Mouse (Mus musculus) heart, embryonic 14.5 days (tissue): ENCODE measurements at regions not wholly inside any gene's neighbourhood (a gene's known extent, or its start where the extent isn't known, plus 50 kb on each side); places are given as distances from the start of the nearest gene placed in this dataset.
"Not testable (repeated sequence)": the region's sequence is repeated elsewhere in the genome, so short reads cannot be mapped to it uniquely, and the experiment has no call there.

Experiments used
- ATAC-seq: fragments of 200-750 bp; cut with Nextera tagmentation; 2 replicates; pipeline ENCODE4 v1.8.0; 2017; ENCODE audit warnings: low read depth, moderate TSS enrichment; ENCODE audit not compliant: insufficient number of reproducible peaks, insufficient read depth, low FRiP score
- H3K27ac ChIP-seq, 2 experiments: fragments of 200-500 bp in 1 of 2; fragments of 300-500 bp in 1 of 2; sonication (generic) in 1 of 2; replicated peaks in 1 of 2; 2 replicates each; pipeline ENCODE4 v1.5.1; 2012 to 2014; ENCODE audit warnings: low read depth in 2 of 2, low read length in 2 of 2, control low read depth in 1 of 2, mild to moderate bottlenecking in 1 of 2, mixed read lengths in 1 of 2; ENCODE audit not compliant: control insufficient read depth in 1 of 2, insufficient read depth in 1 of 2
- H3K27me3 ChIP-seq: fragments of 300-500 bp; sonication (generic); 2 replicates; pipeline ENCODE4 v1.6.1; 2014; ENCODE audit warnings: mild to moderate bottlenecking, low read length, control low read depth; ENCODE audit not compliant: control insufficient read depth, insufficient read depth
- H3K36me3 ChIP-seq: fragments of 300-500 bp; sonication (generic); 2 replicates; pipeline ENCODE4 v1.6.1; 2014; ENCODE audit warnings: mild to moderate bottlenecking, control low read depth, low read length, mixed read lengths; ENCODE audit not compliant: control insufficient read depth, insufficient read depth
- H3K4me1 ChIP-seq, 2 experiments: fragments of 200-500 bp in 1 of 2; fragments of 300-500 bp in 1 of 2; sonication (generic) in 1 of 2; 2 replicates each; pipeline ENCODE4 v1.6.1; 2012 to 2014; ENCODE audit warnings: low read length in 2 of 2, control low read depth in 1 of 2, mixed read lengths in 1 of 2; ENCODE audit not compliant: control insufficient read depth in 2 of 2, insufficient read depth in 2 of 2
- H3K4me2 ChIP-seq: fragments of 300-500 bp; sonication (generic); 2 replicates; pipeline ENCODE4 v1.6.1; 2014; ENCODE audit warnings: mild to moderate bottlenecking, low read length
- H3K4me3 ChIP-seq, 2 experiments: fragments of 200-500 bp in 1 of 2; fragments of 300-500 bp in 1 of 2; sonication (generic) in 1 of 2; 2 replicates each; pipeline ENCODE4 v1.5.1; 2012 to 2014; ENCODE audit warnings: low read length in 2 of 2, mild to moderate bottlenecking in 2 of 2, control low read depth in 1 of 2, low read depth in 1 of 2, moderate library complexity in 1 of 2; ENCODE audit not compliant: control insufficient read depth in 1 of 2, insufficient read depth in 1 of 2
- H3K9ac ChIP-seq: fragments of 300-500 bp; sonication (generic); 2 replicates; pipeline ENCODE4 v1.6.1; 2014; ENCODE audit warnings: mild to moderate bottlenecking, low read length
- H3K9me3 ChIP-seq: fragments of 300-500 bp; sonication (generic); 2 replicates; pipeline ENCODE4 v1.6.1; 2016; ENCODE audit warnings: low read length, control low read depth; ENCODE audit not compliant: control insufficient read depth
- WGBS: fragments of 180-500 bp; shearing (Covaris S2); extraction: QIAGEN DNeasy Blood & Tissue Kit; methylation state at CpG from one replicate; pipeline ENCODE4 v1.1.7; 2014; 5-methylcytosine and 5-hydroxymethylcytosine counted together

GRCm38 (mm10) chr14:52654355-52654754 is 158.8 kb upstream of the Olfr1507 start:
- H3K4me2 ChIP-seq = no peak overlapping the region
- no peak overlapping the region for H3K4me3 ChIP-seq
- no peak overlapping the region for H3K27ac ChIP-seq
- no peak for ATAC-seq
- WGBS = 55% methylated on average over 6 of the region's 6 CpGs
- no peak overlapping the region for H3K9ac ChIP-seq
- no peaks in the 10 kb centered on the region for H3K27me3 ChIP-seq
- peaks cover 2% of the 10 kb centered on the region; the same call in 1 of the 2 replicates for H3K9me3 ChIP-seq
- no peaks in the 10 kb centered on the region for H3K4me1 ChIP-seq
- no peaks in the 10 kb centered on the region for H3K36me3 ChIP-seq

GRCm38 (mm10) chr14:52638179-52638578 is 142.6 kb upstream of the Olfr1507 start:
- no peaks in the 10 kb centered on the region for H3K36me3 ChIP-seq
- no peaks in the 10 kb centered on the region for H3K27me3 ChIP-seq
- no peak overlapping the region for H3K9ac ChIP-seq
- H3K4me3 ChIP-seq = no peak overlapping the region
- no peaks in the 10 kb centered on the region for H3K4me1 ChIP-seq
- WGBS = 57% methylated on average over 2 of the region's 2 CpGs
- H3K4me2 ChIP-seq = no peak overlapping the region
- no peak overlapping the region for H3K27ac ChIP-seq
- peaks cover 6% of the 10 kb centered on the region; the same call in 1 of the 2 replicates for H3K9me3 ChIP-seq
- ATAC-seq = no peak

- Histone ChIP-seq H3K9me3 (no peaks in the 10 kb centered on the region), H3K4me2 (no peak overlapping the region), H3K4me3 (no peak overlapping the region), H3K27me3 (no peaks in the 10 kb centered on the region), H3K4me1 (no peaks in the 10 kb centered on the region), H3K36me3 (no peaks in the 10 kb centered on the region), H3K9ac (no peak overlapping the region), H3K27ac (no peak overlapping the region)
- 20% methylated on average over 4 of the region's 4 CpGs for WGBS
- no peak for ATAC-seq
These were observed 126.6 kb upstream of the Olfr1507 start for GRCm38 (mm10) chr14:52622184-52622583.

DNA sequence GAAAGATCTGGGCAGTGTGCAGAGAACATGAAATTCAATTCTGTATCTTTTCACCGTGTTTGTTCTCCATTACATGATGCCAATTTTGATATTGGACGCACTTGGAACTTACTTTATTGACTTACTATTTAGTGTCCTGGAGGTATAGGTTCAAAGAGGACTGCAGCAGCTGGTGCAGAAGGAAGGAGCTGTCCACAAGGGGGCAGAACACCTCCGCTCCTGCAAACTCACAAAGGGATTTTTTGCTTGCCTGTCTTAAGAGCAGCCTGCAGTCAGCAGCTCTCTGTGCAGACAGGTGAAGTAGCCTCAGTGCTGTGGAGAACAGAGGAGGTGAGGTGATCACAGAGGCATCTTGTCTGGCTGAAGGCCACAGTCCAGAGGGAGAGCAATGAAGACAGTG is 84.8 kb upstream of the Olfr1507 start:
- H3K4me3 ChIP-seq = no peak overlapping the region
- H3K27ac ChIP-seq = no peak overlapping the region
- H3K4me2 ChIP-seq = no peak overlapping the region
- no peak overlapping the region for H3K9ac ChIP-seq
- no peaks in the 10 kb centered on the region for H3K4me1 ChIP-seq
- ATAC-seq = no peak
- 41% methylated on average over 3 of the region's 3 CpGs for WGBS
- no peaks in the 10 kb centered on the region for H3K36me3 ChIP-seq
- no peaks in the 10 kb centered on the region for H3K27me3 ChIP-seq
- H3K9me3 ChIP-seq = no peaks in the 10 kb centered on the region

GRCm38 (mm10) chr14:52566920-52567319 is 71.4 kb upstream of the Olfr1507 start:
- 70% methylated on average over 5 of the region's 5 CpGs for WGBS
- H3K4me3 ChIP-seq = no peak overlapping the region
- H3K27ac ChIP-seq = no peak overlapping the region
- no peaks in the 10 kb centered on the region for H3K4me1 ChIP-seq
- no peaks in the 10 kb centered on the region for H3K27me3 ChIP-seq
- no peaks in the 10 kb centered on the region for H3K36me3 ChIP-seq
- H3K9me3 ChIP-seq = no peaks in the 10 kb centered on the region
- H3K9ac ChIP-seq = no peak overlapping the region
- no peak for ATAC-seq
- H3K4me2 ChIP-seq = no peak overlapping the region

- H3K27me3 ChIP-seq = no peaks in the 10 kb centered on the region
- H3K9ac ChIP-seq = no peak overlapping the region
- no peak overlapping the region for H3K27ac ChIP-seq
- ATAC-seq = no peak
- H3K4me1 ChIP-seq = no peaks in the 10 kb centered on the region
- H3K4me2 ChIP-seq = no peak overlapping the region
- no peaks in the 10 kb centered on the region for H3K36me3 ChIP-seq
- H3K9me3 ChIP-seq = no peaks in the 10 kb centered on the region
- WGBS = 61% methylated on average over 4 of the region's 4 CpGs
- no peak overlapping the region for H3K4me3 ChIP-seq
These were observed 70.1 kb upstream of the Olfr1507 start for GRCm38 (mm10) chr14:52565606-52566005.

GRCm38 (mm10) chr14:52556340-52556739 is 60.8 kb upstream of the Olfr1507 start:
- H3K4me3 ChIP-seq, H3K4me1 ChIP-seq, H3K9ac ChIP-seq, ATAC-seq, H3K27me3 ChIP-seq, H3K4me2 ChIP-seq, H3K36me3 ChIP-seq, H3K9me3 ChIP-seq, H3K27ac ChIP-seq: not testable (repeated sequence)
- WGBS = 84% methylated on average over 12 of the region's 13 CpGs

GRCm38 (mm10) chr14:52553399-52553798 is 57.9 kb upstream of the Olfr1507 start:
- no peaks in the 10 kb centered on the region for H3K36me3 ChIP-seq
- ATAC-seq = no peak
- no peaks in the 10 kb centered on the region for H3K9me3 ChIP-seq
- no peaks in the 10 kb centered on the region for H3K4me1 ChIP-seq
- no peak overlapping the region for H3K4me2 ChIP-seq
- H3K27me3 ChIP-seq = no peaks in the 10 kb centered on the region
- H3K9ac ChIP-seq = no peak overlapping the region
- H3K4me3 ChIP-seq = no peak overlapping the region
- no peak overlapping the region for H3K27ac ChIP-seq
